ENCODE assay signal across 21 mouse cellular contexts in the genomic region with DNA sequence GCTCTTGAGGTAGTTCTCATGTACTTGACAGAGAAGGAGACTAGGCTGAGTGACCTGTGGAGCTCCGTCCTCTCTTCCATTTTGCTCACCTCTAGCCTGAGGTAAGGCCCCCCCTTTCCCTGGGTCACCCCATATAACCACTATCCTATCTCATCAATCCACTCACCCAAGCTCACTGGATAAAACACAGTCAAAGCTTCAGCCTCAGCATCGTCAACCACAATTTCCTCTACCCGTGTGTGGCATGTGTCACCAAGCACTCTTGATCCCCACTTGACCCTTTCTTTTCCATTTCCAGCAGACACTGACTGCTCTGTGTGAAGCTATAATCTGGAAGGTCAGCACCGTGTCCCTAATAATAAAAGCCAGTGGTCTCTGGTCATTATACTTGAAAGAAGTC.
"Had no signal": no experiment of that assay in that cellular context is flagged by ENCODE, and none has a peak within 500 bp of the region (broad histone marks: within the 10 kb centered on the region; RNA-seq: fewer than 3 reads in every experiment).

No protein-coding gene starts in this region.

- H3K36me3 ChIP-seq: midbrain, embryonic 10.5 days; midbrain, embryonic 12.5 days; neural tube, embryonic 13.5 days; neural tube, embryonic 15.5 days had no signal

- DNase-seq: lung, adult 18-20 months; lung, embryonic 14.5 days; lung, postnatal 10 days; lung, postnatal 4 days; midbrain, embryonic 14.5 days; retina, postnatal 1 day; right cerebral cortex, adult 18-20 months; right cerebral cortex, postnatal 25 days; right cerebral cortex, postnatal 4 days; spleen, adult 18-20 months; thymus, adult 2 months; thymus, postnatal 25 days; thymus, postnatal 4 days had no signal

- H3K9me3 ChIP-seq: megakaryocyte, embryonic 14.5 days; midbrain, embryonic 10.5 days; midbrain, embryonic 12.5 days; neural tube, embryonic 13.5 days; neural tube, embryonic 15.5 days had no signal

- H3K9ac ChIP-seq: liver, embryonic 14.5 days; lung, embryonic 14.5 days; midbrain, embryonic 12.5 days; neural tube, embryonic 13.5 days; neural tube, embryonic 15.5 days had no signal

- H3K4me3 ChIP-seq: megakaryocyte, embryonic 14.5 days; midbrain, embryonic 10.5 days; midbrain, embryonic 12.5 days; myocyte; neural tube, embryonic 13.5 days; neural tube, embryonic 15.5 days had no signal

- H3K27me3 ChIP-seq: megakaryocyte, embryonic 14.5 days; midbrain, embryonic 12.5 days; neural tube, embryonic 13.5 days; neural tube, embryonic 15.5 days had no signal

- ATAC-seq: midbrain, embryonic 16.5 days had no signal

- H3K27ac ChIP-seq: liver, embryonic 14.5 days; midbrain, embryonic 10.5 days; midbrain, embryonic 12.5 days; neural tube, embryonic 13.5 days; neural tube, embryonic 15.5 days had no signal
